Mouse (Mus musculus) CH12.LX (cell line): ENCODE measurements at regions not wholly inside any gene's neighbourhood (a gene's known extent, or its start where the extent isn't known, plus 50 kb on each side); places are given as distances from the start of the nearest gene placed in this dataset.

Source experiments
- DNase-seq: peaks from one replicate; pipeline ENCODE4 v3.0.0-alpha.2; 2013; ENCODE audit errors: extremely low read depth
- H3K27ac ChIP-seq: 2 replicates; pipeline ENCODE4 v1.5.1; 2012; ENCODE audit warnings: low read depth, mild to moderate bottlenecking, control low read depth, moderate library complexity; ENCODE audit not compliant: insufficient read depth
- H3K27me3 ChIP-seq: replicated peaks from 2 replicates; pipeline ENCODE3; 2012; ENCODE audit warnings: inconsistent platforms
- H3K36me3 ChIP-seq, 2 experiments: replicated peaks in 1 of 2; 2 replicates each; pipeline versions ENCODE3 to v1.6.1; 2012; ENCODE audit warnings: inconsistent platforms in 1 of 2, low read length in 1 of 2, mild to moderate bottlenecking in 1 of 2, mixed read lengths in 1 of 2, moderate library complexity in 1 of 2; ENCODE audit not compliant: control insufficient read depth in 1 of 2, insufficient read depth in 1 of 2
- H3K4me1 ChIP-seq, 2 experiments: 2 replicates each; pipeline ENCODE4 v1.6.1; 2012; ENCODE audit warnings: inconsistent platforms in 1 of 2, moderate library complexity in 1 of 2; ENCODE audit not compliant: insufficient read depth in 2 of 2, control insufficient read depth in 1 of 2
- H3K4me2 ChIP-seq: 2 replicates; pipeline ENCODE4 v1.6.1; 2012; ENCODE audit warnings: low read depth, mild to moderate bottlenecking, control low read depth; ENCODE audit not compliant: poor library complexity, insufficient read depth, severe bottlenecking
- H3K4me3 ChIP-seq, 3 experiments: fragments of 150-350 bp in 1 of 3; sonication (generic) in 1 of 3; replicated peaks in 1 of 3; 2 replicates each; pipeline versions ENCODE3 to v1.5.1; 2011 to 2012; ENCODE audit warnings: low read depth in 2 of 3, low read length in 2 of 3, mild to moderate bottlenecking in 2 of 3, moderate library complexity in 2 of 3, control low read depth in 1 of 3, improper control_type of control experiment in 1 of 3, inconsistent platforms in 1 of 3, mixed read lengths in 1 of 3; ENCODE audit not compliant: poor library complexity in 1 of 3
- H3K79me2 ChIP-seq: replicated peaks from 2 replicates; pipeline ENCODE4 v1.6.1; 2012; ENCODE audit warnings: mild to moderate bottlenecking, moderate library complexity; ENCODE audit not compliant: control insufficient read depth, poor library complexity, insufficient read depth, severe bottlenecking; ENCODE audit errors: extremely low read depth
- H3K9ac ChIP-seq: 2 replicates; pipeline ENCODE4 v1.6.1; 2012; ENCODE audit warnings: low read depth, mild to moderate bottlenecking, control low read depth, moderate library complexity; ENCODE audit not compliant: insufficient read depth
- H3K9me3 ChIP-seq: replicated peaks from 2 replicates; pipeline ENCODE3; 2012; ENCODE audit warnings: low read length, inconsistent platforms, mixed read lengths
- BHLHE40 ChIP-seq: IDR thresholded peaks from 2 replicates; pipeline ENCODE4 v1.6.1; 2011; ENCODE audit warnings: mild to moderate bottlenecking, low read depth, low read length, improper control_type of control experiment
- CHD1 ChIP-seq: IDR thresholded peaks from 2 replicates; pipeline ENCODE4 v1.6.1; 2012; ENCODE audit warnings: low read depth, low read length, improper control_type of control experiment, inconsistent platforms
- CHD2 ChIP-seq: IDR thresholded peaks from 2 replicates; pipeline ENCODE4 v1.6.1; 2011; ENCODE audit warnings: low read length, improper control_type of control experiment
- CTCF ChIP-seq, 2 experiments: IDR thresholded peaks in 1 of 2; conservative IDR thresholded peaks in 1 of 2; 2 replicates each; pipeline ENCODE4 v1.5.1; 2011 to 2012; ENCODE audit warnings: low read depth in 2 of 2, low read length in 2 of 2, improper control_type of control experiment in 1 of 2, inconsistent platforms in 1 of 2, mild to moderate bottlenecking in 1 of 2, moderate library complexity in 1 of 2
- EP300 ChIP-seq: IDR thresholded peaks from 2 replicates; pipeline ENCODE4 v1.6.1; 2011; ENCODE audit warnings: low read length, improper control_type of control experiment
- ETS1 ChIP-seq: conservative IDR thresholded peaks from 2 replicates; pipeline ENCODE4 v1.6.1; 2012; ENCODE audit warnings: low read depth, mild to moderate bottlenecking, inconsistent platforms, low read length, improper control_type of control experiment, moderate library complexity
- GABPA ChIP-seq: IDR thresholded peaks from 2 replicates; pipeline ENCODE4 v1.6.1; 2012; ENCODE audit warnings: low read depth, low read length, improper control_type of control experiment, inconsistent platforms; ENCODE audit not compliant: insufficient replicate concordance
- HCFC1 ChIP-seq: IDR thresholded peaks from 2 replicates; pipeline ENCODE4 v1.6.1; 2012; ENCODE audit warnings: low read depth, mild to moderate bottlenecking, inconsistent platforms, low read length, improper control_type of control experiment
- JUND ChIP-seq: conservative IDR thresholded peaks from 2 replicates; pipeline ENCODE4 v1.6.1; 2011; ENCODE audit warnings: low read depth, low read length, improper control_type of control experiment
- KAT2A ChIP-seq: IDR thresholded peaks from 2 replicates; pipeline ENCODE4 v1.6.1; 2012; ENCODE audit warnings: low read length, improper control_type of control experiment, inconsistent platforms; ENCODE audit not compliant: insufficient replicate concordance
- MAFK ChIP-seq: IDR thresholded peaks from 2 replicates; pipeline ENCODE4 v1.6.1; 2011; ENCODE audit warnings: low read length, improper control_type of control experiment; ENCODE audit not compliant: insufficient replicate concordance
- MAX ChIP-seq: IDR thresholded peaks from 2 replicates; pipeline ENCODE4 v1.6.1; 2011; ENCODE audit warnings: low read length, improper control_type of control experiment
- MEF2A ChIP-seq: IDR thresholded peaks from 2 replicates; pipeline ENCODE4 v1.6.1; 2014; ENCODE audit warnings: low read depth, mild to moderate bottlenecking, inconsistent platforms, low read length, improper control_type of control experiment, borderline replicate concordance
- MXI1 ChIP-seq: IDR thresholded peaks from 2 replicates; pipeline ENCODE4 v1.6.1; 2011; ENCODE audit warnings: mild to moderate bottlenecking, low read depth, low read length, improper control_type of control experiment
- NRF1 ChIP-seq: IDR thresholded peaks from 2 replicates; pipeline ENCODE4 v1.6.1; 2014; ENCODE audit warnings: low read depth, mild to moderate bottlenecking, inconsistent platforms, low read length, improper control_type of control experiment, moderate library complexity
- POLR2A ChIP-seq: IDR thresholded peaks from 2 replicates; pipeline ENCODE4 v1.6.1; 2011; ENCODE audit warnings: low read depth, mild to moderate bottlenecking, improper control_type of control experiment, low read length
- POLR2AphosphoS2 ChIP-seq: IDR thresholded peaks from 2 replicates; pipeline ENCODE4 v1.6.1; 2011; ENCODE audit warnings: low read depth, low read length, improper control_type of control experiment
- RCOR1 ChIP-seq: conservative IDR thresholded peaks from 2 replicates; pipeline ENCODE4 v1.6.1; 2012; ENCODE audit warnings: low read depth, mild to moderate bottlenecking, inconsistent platforms, low read length, improper control_type of control experiment
- TCF12 ChIP-seq: IDR thresholded peaks from 2 replicates; pipeline ENCODE4 v1.6.1; 2014; ENCODE audit warnings: low read depth, mild to moderate bottlenecking, inconsistent platforms, low read length, improper control_type of control experiment
- UBTF ChIP-seq: IDR thresholded peaks from 2 replicates; pipeline ENCODE4 v1.6.1; 2012; ENCODE audit warnings: low read depth, mild to moderate bottlenecking, inconsistent platforms, low read length, improper control_type of control experiment, moderate library complexity
- ZC3H11A ChIP-seq: IDR thresholded peaks from 2 replicates; pipeline ENCODE4 v1.6.1; 2012; ENCODE audit warnings: low read depth, mild to moderate bottlenecking, inconsistent platforms, low read length, improper control_type of control experiment
- ZKSCAN1 ChIP-seq: IDR thresholded peaks from 2 replicates; pipeline ENCODE4 v1.6.1; 2012; ENCODE audit warnings: low read depth, inconsistent platforms, low read length, improper control_type of control experiment, borderline replicate concordance
- dilution Hi-C: fragments of 300-500 bp; cut with MboI; formaldehyde crosslinking; loops from 2 replicates; pipeline ENCODE4 v1.14.3; 2020; ENCODE audit warnings: low sequenced_read_pairs; ENCODE audit not compliant: extremely low pct_unique_long_range_greater_than_20kb, extremely low pct_ligation_motif_present
- in situ Hi-C: fragments of 300-500 bp; cut with MboI; formaldehyde crosslinking; loops from 3 replicates; pipeline ENCODE4 v1.14.3; 2019; ENCODE audit warnings: low sequenced_read_pairs, low pct_ligation_motif_present, low pct_unique_long_range_greater_than_20kb, mixed read lengths

DNA sequence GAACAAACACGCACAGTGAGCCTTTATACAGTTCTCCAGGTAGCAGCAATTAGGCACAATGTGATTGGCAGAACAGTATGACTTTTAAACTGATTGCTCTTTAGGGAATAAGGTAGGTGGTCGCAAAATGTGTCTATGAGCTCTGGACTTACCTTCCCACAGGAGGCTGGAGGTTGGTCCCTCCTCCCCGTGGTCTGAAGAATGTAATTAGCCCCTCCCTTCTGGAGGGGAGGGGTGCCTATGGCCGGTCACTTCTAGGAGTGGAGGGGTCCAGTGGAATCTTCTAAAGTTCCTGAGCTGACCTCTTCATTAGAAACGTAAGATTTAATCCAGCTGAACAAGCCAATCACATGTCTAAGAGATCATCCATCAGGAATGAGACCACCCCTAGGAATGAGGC, 248.4 kb downstream of the Tmem38b start:
- Histone ChIP-seq H3K4me2 (no peak overlapping the region), H3K27ac (no peak overlapping the region), H3K4me3 (no peak overlapping the region), H3K9me3 (peaks cover 10% of the 10 kb centered on the region), H3K27me3 (no peaks in the 10 kb centered on the region), H3K79me2 (no peaks in the 10 kb centered on the region), H3K36me3 (no peaks in the 10 kb centered on the region), H3K4me1 (no peaks in the 10 kb centered on the region), H3K9ac (no peak overlapping the region)
- TF ChIP-seq TCF12 = no peak
- no peak for TF ChIP-seq HCFC1
- TF ChIP-seq POLR2A = no peak
- TF ChIP-seq KAT2A = no peak
- no peak for TF ChIP-seq CHD1
- no peak for TF ChIP-seq CHD2
- no peak for TF ChIP-seq MAFK
- no peak for TF ChIP-seq MXI1
- no peak for TF ChIP-seq JUND
- no peak for TF ChIP-seq POLR2AphosphoS2
- TF ChIP-seq ZKSCAN1 = no peak
- TF ChIP-seq EP300 = no peak
- no peak for TF ChIP-seq ETS1
- TF ChIP-seq ZC3H11A = no peak
- no peak for TF ChIP-seq RCOR1
- no peak for TF ChIP-seq CTCF (conservative IDR thresholded peaks at IDR 0.05 in 1 of 2, IDR thresholded peaks at IDR 0.05 in 1 of 2; ENCODE audit: low read depth in 2 of 2, low read length in 2 of 2)
- TF ChIP-seq UBTF = no peak
- TF ChIP-seq GABPA = no peak
- no peak for TF ChIP-seq NRF1
- dilution Hi-C loops = no loop called here
- no peak for DNase-seq
- in situ Hi-C loops = no loop called here

DNA sequence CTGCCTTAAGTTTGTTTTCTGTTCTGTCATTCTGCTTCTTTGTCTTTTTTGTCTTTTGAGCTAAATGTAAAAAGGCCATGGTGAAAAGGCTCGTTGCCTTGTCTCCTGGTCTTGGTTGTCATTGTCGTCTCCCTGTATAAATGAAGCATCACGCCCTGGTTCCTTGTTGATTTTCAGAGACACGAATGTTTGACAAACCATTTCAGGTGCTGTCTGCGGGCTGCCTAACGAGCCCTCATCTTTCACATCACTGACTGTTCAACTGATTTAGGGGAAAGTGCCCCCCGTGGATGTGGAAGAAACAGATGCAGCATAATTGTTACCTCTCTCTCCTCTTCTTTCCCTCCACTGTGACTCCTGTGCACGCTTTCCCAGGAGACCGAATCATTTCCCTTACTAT, 254.7 kb downstream of the Tmem38b start:
- DNase-seq = no peak
- Histone ChIP-seq H3K4me2 (no peak overlapping the region), H3K9me3 (no peaks in the 10 kb centered on the region), H3K27ac (no peak overlapping the region), H3K9ac (no peak overlapping the region), H3K4me3 (no peak overlapping the region), H3K79me2 (no peaks in the 10 kb centered on the region), H3K27me3 (no peaks in the 10 kb centered on the region), H3K36me3 (no peaks in the 10 kb centered on the region), H3K4me1 (no peaks in the 10 kb centered on the region)
- in situ Hi-C loops = no loop called here
- dilution Hi-C loops = no loop called here
- TF ChIP-seq BHLHE40 = no peak
- no peak for TF ChIP-seq MAX
- no peak for TF ChIP-seq NRF1
- no peak for TF ChIP-seq MEF2A
- TF ChIP-seq KAT2A = no peak
- TF ChIP-seq, all 38 proteins: peak for 0
